Mouse (Mus musculus) cerebellum, adult 18-20 months (tissue): ENCODE results near the gene Clec16a.

Experiments used
- DNase-seq, 2 experiments: peaks; one replicate each; pipeline ENCODE4 v3.0.0; 2021

Gene Clec16a

GRCm38 (mm10) chr16:10586546-10586945 is 41.4 kb downstream of the Clec16a start:
- DNase-seq, result peak; percentile 16 to 25

DNA sequence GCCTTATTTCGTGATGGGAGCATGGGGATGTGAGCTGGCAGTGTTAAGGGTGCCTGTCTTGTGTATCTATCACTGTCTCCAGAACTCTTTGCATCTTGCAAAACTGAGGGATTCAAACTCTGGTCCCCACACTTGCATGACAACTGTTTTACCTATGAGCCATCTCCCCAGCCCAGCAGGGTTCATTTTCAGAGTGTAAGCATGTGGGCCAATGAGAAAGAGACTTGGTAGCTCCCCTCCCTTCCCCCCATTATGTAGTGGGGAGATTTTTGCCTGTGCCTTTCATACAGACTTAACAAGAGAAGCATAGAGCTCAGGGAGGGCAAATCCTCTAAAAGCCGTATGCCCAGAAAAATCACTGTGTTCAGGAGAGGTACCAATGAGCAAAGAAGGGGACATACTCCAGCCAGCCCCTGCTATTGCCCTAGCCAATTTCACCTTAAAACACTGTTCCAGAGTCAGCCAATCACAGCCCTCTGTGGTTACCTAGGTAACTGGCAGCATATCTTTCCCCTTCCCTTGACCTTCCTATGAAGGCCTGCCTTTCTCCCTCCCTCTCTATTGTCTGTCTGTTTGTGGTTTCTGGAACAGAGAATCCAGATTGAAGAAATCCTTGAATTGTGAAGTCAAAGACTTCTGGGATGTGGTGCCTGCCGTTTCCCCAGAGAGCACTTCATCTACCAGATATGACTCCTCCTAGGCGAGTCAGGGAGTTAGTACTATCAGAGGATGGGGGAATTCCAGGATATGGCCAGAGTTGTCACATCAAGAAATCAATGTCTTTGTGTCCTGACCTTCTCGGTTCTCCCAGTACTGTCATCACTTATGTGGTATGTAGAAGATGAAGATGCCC is 55.0 kb downstream of the Clec16a start:
- no peak for DNase-seq

DNA sequence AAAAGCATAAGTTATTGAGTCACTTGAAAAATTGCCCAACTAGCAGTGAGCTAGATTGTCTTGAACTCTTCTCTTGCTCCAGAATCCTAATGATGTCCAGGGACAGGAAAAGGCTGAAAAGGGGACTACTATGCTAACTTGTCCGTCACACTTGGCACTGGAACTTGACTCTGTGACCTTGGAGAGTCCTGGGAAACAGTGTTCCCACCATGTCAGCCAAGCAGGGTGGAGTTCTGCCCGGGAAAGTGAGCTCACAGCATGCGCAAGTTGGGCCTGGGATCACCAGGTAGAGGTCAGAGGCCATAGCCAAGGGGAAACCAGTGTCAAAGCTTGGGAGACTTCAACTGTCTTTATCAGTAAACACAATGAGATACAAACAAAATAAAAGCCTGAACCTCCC is 62.7 kb downstream of the Clec16a start:
- DNase-seq, result no peak

DNA sequence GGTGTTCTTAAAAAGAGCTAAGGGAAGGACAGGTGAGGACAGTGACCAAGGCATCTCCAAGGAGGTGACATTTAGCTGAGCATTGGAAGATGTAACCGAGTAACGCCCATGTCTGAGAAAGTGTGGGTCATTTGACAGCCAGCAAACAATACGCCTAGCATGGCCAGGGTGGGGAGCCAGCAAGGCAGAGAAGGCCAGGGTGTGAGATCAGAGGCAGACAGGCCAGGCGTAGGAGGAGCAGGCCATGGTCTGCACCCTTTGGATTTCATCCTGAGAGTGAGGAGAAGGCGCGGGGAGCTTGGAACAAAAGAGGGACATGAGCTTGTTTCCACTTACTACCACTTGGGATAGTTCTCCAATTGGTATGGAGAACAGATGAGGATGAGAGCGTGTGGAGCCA is 64.8 kb downstream of the Clec16a start:
- no peak for DNase-seq

GRCm38 (mm10) chr16:10610801-10611200 is 65.7 kb downstream of the Clec16a start:
- no peak for DNase-seq

DNA sequence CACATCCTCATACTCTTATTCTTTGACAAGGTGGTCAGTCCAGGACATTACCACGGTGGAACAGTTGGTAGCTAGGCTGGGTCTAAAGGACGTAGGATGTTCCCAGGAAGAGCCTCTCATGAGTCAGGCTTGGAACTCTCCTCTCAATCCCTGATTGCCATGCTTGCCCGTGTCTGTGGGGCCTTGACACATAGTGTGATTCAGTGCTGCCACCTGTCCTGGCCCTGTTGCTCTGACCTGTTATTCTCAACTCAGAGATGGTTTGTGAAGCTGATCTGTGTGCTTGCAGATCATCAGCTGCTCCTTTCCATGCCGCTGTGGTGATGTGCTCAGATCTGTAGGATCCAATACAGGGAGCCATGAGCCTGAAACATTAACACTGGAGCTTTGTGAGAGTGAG is 66.2 kb downstream of the Clec16a start:
- no peak for DNase-seq

GRCm38 (mm10) chr16:10613996-10614395 is 68.9 kb downstream of the Clec16a start:
- DNase-seq, result no peak

GRCm38 (mm10) chr16:10620961-10621614 is 75.9 kb downstream of the Clec16a start:
- DNase-seq, result no peak

DNA sequence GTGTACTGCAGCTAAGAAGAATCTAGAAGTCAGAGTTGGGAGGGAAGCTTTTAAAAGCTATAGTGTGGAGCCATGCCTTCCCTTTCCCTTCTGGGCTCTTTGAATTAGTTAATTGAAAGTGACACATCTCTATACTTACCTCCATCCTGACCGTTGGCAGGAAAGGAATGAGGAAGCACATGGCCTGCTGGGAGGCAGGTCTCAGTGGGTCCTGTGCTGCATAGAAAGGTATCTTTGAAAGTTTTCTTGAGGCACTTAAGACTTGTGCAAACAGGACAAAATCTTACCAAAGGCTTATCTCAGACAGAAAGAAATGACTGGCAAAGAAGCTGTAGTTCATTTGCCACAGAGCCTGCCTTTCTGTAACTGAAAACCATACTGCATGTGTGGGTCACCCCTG is 76.6 kb downstream of the Clec16a start:
- no peak for DNase-seq

GRCm38 (mm10) chr16:10626116-10626515 is 81.0 kb downstream of the Clec16a start:
- peak; percentile 55 to 57 for DNase-seq

- peak; percentile 58 to 69 for DNase-seq
Measured at GRCm38 (mm10) chr16:10627136-10627668, 82.1 kb downstream of the Clec16a start.

GRCm38 (mm10) chr16:10628030-10628555 is 83.0 kb downstream of the Clec16a start:
- no peak for DNase-seq

DNA sequence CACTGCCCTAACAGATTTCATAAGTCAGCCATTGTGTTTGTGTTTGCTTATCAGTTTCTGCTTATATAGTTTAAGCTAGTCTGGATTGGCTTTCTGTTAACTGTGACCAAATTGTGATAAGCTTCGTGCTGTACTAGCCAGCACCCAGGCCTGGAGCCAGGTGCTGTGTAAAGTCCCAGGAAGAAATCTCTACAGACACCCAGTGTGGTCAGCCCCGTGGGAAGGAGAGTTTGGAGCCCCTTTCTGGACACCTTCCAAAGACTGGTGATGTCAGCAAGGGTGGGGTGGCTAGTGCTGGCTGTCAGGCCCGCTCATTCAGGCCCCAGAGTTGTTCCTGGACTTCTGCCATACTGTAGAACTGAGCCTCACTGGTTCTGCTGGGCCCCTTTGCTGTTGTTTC is 83.8 kb downstream of the Clec16a start:
- no peak for DNase-seq

DNA sequence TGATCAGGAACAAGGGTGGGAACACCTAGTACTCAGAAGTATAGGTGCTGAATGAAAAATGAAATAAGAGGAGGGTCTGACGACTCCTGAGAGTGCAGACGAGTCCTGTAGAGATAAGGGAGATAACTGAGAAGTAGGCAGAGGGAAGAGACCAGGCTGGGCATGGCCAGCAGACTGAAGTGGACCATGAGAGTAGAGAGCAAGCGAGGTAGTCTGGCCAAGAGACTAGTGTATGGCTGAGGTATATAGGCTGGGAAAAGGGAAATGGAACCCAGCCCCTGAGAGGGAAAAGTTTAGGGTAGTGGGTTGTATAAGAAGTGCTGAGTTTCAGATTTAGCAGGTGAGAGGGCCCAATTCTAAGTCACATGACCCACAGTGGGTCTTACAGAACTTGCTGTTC is 84.2 kb downstream of the Clec16a start:
- no peak for DNase-seq

DNA sequence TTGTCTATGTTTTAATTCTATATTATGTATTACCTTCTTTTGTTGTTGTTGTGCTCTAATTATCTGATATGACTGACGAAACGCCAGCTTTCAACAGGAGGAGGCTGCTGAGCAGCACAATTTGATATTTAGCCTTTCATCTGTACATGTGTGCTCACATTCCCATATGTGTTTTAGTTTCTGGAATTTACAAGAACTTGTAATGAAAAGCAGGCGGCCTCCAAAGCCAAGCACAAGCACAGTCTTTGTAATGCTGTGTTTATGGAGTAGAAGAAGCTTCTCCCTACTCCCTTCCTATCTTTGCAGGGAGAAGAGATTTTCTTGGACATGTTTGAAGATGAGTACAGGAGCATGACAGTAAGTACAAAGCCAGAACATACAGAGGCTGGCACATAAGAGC is 89.8 kb downstream of the Clec16a start:
- DNase-seq, result no peak

DNA sequence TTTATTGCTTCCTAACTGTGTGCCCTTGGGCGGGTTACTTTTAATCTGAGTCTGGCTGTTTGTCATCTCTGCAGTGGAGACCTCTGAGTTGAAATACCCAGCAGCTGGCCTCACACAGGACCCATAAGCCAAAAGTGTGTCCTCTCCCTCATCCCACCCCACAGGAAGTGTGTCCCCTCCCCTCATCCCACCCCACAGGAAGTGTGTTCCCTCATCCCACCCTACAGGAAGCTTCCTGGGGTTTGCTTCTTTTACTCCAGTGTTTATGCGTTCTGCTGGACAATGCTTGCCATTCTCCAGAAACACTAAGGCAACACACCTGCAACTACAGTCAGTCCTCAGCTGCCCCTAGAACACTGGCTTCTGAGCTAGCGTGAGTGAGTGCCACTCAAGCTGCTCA is 92.8 kb downstream of the Clec16a start:
- DNase-seq, result no peak

DNA sequence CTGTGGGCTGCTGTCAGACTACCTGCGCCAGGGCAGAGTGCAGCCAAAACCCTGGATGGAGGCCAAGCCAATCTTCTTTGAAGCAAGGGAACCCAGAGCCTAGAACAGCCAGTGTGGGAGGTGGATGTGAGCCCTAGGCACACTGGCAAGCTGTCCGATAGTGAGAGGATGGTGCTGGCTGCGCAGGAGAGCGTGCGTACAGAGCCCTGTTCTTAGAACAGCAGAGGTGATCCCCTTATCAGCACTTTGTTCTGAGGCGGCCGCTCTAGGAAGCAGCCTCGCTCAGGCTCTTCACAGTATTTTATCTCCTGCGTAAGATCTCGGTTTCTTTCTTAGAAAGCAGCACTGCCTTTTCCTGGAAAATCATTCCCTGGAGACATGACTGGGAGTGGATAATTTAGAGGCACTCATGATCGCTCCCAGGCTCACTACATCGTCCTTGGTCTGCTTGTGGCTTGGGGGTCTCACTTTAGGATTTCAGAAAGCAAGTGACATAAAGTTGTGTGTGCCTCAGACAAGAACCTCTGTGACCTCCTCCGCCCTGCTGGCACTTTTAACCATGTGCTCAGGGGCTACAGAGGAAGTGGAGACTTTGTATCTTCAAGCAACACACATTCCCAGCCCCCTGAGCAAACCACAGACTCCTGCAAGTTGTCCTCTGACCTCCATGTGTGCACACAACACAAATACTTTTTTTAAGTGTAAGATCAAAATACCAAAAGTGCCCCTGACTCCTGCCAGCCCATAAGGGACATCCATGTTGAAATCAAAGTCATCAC is 94.2 kb downstream of the Clec16a start:
- no peak for DNase-seq

DNA sequence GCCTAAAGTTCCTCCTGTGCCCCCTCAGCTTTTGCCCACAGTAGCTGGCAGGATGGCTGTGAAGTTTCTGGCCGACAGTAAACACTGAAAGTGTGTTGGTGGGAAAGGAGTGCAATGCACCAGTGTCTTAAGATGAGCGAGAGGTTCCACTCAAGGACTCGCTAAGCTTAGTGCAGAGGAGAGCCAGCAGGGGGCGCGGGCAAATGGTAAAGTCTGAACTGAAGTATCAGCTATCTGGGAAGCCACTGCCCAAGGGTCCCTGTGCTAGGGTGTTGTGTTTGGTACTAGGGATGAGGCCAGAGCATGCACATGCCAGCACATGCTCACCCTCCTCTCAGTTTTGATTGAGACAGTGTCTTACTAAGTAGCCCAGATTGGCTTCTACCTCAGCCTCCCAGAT is 94.9 kb downstream of the Clec16a start:
- peak; percentile 63 to 71 for DNase-seq

- DNase-seq, result no peak
Measured at GRCm38 (mm10) chr16:10641146-10641545, 96.0 kb downstream of the Clec16a start.

DNA sequence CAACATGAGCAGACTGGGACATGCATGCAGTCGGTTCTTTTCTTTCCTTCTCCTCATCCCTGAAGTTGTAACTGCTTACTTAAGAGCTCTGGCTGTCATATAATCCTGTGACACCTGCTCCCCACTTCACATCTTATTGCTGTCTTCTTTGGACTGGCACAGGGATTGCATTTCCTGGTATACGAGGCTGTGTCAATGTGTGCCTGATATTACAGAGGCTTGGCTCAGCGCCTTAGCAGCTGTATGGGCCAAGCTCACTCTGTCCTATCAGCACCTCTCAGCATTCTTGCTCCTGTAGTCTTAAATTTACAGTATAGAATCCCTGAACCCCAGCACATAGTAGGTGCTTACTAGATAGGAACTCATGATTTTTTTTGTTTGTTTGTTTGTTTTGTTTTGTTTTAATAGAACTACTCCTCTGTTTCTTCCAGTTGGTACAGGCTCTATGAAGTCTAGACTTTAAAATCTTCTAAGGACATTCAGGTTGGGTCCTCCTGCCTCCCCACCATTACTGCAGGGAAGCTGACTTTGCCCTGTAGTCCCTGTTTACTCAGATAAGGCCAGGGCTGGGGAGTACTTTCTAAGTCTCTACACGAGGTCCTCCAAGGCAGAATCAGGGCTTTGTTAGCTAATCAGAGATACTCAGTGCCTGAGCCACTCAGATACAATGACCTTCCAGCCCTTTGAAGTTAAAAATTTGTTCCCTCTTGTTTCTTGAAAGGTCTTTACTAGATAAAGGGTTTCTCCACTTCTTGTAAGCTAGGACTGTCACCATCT is 97.9 kb downstream of the Clec16a start:
- no peak for DNase-seq

DNA sequence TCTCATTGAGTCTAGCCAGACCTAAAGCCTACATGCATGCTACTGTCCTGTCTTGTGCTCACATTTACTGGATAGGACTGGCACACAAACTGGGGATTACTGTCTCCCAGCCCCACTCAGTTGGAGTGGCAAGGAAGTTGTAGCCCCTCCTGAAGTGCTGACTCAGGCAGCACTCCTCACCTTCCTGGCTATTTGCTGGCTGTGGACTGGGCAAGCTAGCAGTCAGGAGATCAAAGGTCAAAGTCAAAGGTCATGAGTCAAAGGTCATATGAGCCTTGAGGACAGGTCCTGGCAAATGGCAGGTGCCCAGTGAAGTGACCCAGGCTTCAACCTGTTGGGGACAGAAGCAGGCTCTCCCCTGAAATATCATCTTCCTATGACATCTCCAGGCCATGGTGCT is 99.1 kb downstream of the Clec16a start:
- no peak for DNase-seq

DNA sequence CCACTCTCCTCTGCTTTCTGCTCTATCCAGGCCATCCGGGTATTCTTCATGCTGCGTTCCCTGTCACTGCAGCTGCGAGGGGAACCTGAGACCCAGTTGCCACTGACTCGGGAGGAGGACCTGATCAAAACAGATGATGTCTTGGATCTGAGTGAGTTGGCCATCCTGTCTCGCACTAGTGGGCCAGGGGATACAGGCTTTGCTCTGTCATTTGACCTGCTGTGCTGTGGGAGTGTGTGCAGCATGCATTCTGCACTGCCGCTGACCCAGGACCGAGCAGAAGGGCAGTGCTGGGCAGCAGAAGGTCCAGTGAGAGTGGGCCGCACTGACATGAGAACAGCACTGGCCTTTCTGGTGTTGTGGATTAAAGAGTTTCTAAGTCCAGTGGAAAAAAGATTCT is 99.6 kb downstream of the Clec16a start:
- DNase-seq, result no peak
